Mouse (Mus musculus): ENCODE data around the gene Amigo3.
"Not testable (repeated sequence)": the region's sequence is repeated elsewhere in the genome, so short reads cannot be mapped to it uniquely, and the experiment has no call there.

Gene Amigo3

DNA sequence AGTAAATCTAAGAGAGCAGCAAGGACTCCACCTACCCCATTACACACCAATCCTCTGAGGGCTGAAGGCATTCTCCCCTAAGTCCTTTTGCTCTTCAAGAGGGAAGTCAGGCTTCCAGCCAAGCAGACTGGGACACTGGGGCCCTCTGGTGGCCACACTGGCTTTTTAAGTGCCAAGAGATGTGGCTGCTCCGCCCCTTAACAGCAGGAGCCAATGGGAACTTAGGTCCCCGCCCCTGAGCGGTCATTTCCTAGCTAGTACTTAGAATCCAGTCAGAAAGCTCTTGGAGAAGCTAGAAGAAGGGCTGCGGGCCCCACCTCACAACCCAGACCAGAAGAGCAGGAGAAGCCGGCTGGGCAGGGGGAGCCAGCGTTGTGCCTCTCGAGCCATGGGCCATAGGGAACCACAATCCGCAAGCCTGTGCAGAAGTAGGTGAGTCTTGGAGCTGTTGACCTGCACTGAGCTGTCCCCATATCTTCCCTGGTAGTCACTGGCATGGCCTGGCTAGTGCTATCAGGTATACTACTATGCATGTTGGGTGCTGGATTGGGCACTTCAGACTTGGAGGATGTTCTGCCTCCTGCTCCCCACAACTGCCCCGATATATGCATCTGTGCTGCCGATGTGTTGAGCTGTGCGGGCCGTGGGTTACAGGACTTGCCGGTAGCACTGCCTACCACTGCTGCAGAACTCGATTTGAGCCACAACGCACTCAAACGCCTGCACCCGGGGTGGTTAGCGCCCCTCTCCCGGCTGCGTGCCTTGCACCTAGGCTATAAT lies at the start of gene Amigo3:
Gene Amigo3 (plus strand): TSS at position 275 of the 780 bp plus-strand sequence.
- DNase-seq (ENCODE audit: low spot score in 2 of 2) = peak; percentile 97

DNA sequence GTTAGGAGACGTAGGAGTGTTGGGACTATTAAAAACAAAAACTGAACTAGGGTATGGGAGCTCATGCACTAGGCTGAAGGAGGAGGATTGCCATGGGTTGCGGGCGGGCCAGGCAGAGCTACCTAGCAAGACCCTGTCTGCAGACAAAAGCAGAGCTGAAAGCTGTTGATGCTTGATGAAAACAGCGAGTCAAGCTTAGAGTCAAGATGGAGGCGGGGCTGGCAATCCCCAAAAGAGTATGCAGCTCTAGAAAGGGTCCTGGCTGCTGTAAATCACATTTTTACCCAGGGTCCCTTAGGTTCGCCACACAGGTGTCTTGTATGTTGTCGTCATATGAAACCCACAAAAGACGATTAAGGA lies 49.4 kb upstream of the Amigo3 start:
- DNase-seq (ENCODE audit: low spot score in 2 of 2) = no peak

- DNase-seq (ENCODE audit: low spot score in 2 of 2) = no peak
Observed at GRCm38 (mm10) chr9:108008041-108008440, 44.9 kb upstream of the Amigo3 start.

GRCm38 (mm10) chr9:108010385-108010784 lies 42.6 kb upstream of the Amigo3 start:
- no peak for DNase-seq (ENCODE audit: low spot score in 2 of 2)

GRCm38 (mm10) chr9:108013577-108013976 lies 39.4 kb upstream of the Amigo3 start:
- not testable (repeated sequence) for DNase-seq (ENCODE audit: low spot score in 2 of 2)

DNA sequence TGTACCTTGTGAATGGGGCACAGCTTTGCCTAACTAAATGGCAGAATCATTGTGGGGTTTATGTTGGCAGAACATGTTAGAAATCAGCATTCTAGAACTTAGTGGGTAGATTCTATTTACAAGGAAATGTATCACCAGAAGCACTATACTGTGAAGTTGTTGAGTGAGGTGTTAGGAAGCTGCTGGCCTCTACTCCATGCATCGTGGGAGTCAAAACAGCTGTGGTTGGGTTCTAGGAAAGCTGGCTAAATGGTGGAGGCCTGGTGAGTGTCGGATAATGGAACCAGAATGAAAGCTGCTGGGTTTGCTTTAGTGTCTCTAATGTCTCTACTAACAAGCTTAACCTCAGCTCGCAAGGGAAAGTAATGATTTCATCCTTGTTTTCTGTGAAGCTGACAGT lies 35.8 kb upstream of the Amigo3 start:
- DNase-seq (ENCODE audit: low spot score in 2 of 2) = no peak

DNA sequence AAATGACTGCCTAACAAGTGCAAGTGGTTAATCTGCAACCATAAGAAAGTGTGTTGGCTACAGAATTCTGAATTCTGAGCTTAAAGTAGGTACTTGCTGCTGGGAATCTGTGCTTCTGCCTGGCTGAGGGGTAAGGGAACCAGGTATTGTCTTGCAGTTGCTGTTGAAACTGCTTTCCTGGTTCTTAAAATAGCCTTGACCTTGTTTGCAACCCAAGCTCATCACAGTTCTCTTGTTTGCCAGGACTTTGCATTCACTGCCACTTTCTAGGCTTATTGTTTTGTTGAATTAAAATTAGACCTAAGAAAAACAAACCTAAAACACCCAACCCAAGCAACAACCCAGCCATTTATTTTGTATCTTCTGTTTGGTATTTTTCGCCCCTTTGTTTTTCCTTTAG lies 32.2 kb upstream of the Amigo3 start:
- no peak for DNase-seq (ENCODE audit: low spot score in 2 of 2)

DNA sequence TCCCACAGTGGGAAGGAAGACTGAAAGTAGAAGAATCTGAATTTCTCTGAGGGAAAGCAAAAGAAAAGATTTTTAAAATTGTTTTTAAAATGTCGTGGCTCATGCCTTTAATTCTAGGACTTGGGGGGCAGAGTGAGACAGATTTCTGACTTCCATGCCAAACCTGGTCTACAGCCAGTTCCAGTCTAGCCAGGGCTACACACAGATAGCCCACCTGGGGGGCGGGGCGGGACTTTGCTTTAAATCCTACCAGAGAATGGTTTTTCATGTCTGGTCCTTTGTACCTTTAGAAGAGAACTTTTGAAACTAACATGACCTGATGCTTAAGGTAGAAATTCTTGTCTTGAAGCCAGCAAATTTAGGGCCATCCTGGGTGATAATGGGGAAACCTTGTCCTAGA lies 29.7 kb upstream of the Amigo3 start:
- DNase-seq (ENCODE audit: low spot score in 2 of 2) = no peak

- DNase-seq (ENCODE audit: low spot score in 2 of 2) = no peak
Observed at GRCm38 (mm10) chr9:108026584-108026983, 26.4 kb upstream of the Amigo3 start.

GRCm38 (mm10) chr9:108027867-108028266 lies 25.1 kb upstream of the Amigo3 start:
- DNase-seq (ENCODE audit: low spot score in 2 of 2) = no peak

DNA sequence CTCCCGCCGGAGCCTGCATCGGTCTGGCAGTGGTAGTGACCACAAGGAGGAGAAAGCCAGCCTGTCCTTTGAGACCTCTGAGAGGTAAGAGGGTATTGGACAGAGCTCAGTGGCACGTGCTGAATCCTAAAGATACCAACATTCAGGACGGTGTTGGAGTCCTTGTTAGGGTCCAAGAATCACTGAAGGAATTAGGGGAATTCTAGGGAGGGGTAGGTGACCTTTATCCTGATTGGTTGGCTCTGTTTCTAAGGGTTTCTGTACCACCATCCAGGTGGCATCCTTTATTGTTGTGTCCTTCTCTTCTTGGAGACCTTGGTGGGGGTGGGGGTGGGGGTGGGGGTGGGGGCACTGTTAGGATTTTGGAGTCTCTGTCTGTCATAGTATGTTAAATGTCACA lies 20.8 kb upstream of the Amigo3 start:
- DNase-seq (ENCODE audit: low spot score in 2 of 2) = no peak

DNA sequence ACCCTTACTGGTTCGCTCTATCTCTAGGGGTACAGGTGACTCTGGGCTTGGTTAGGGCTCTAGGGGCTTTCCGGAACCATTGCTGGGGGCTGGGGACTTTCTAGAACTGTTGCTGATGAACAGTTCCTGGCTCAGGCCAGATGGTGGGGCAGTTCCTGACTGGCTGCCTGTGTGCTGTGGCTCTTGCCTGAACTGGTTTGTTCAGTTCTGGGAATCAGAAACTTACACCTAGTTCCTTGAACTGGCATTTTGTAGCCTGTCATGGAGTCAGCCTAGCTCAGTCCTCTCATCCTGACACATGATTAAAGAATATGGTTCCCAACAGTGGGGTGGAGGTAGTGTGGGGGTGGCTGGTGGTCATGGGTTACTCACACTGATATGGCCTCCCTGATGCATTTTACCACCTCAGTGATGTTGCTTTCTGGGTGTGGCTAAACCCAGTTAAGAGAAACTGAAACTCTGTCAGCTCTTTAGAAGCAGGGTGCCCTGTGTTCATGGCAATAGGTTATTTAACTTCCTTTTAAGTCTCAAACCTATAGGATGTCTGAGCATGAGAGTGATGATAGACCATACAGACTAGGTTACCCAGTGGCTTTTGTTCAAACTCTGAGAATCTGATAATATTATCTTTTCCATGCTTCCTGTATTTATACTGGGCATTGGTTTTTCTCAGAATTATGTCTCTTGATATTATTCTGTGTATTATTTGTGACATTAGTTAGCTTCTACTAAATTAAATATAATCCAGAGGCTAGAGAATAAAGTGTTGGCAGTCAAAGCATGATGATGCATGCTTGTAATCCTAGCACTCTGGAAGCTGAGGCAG lies 17.4 kb upstream of the Amigo3 start:
- no peak for DNase-seq (ENCODE audit: low spot score in 2 of 2)

- peak in 1 of 2 experiments; percentile 42 for DNase-seq (ENCODE audit: low spot score in 2 of 2)
Observed at GRCm38 (mm10) chr9:108044751-108045492, 8.0 kb upstream of the Amigo3 start.

DNA sequence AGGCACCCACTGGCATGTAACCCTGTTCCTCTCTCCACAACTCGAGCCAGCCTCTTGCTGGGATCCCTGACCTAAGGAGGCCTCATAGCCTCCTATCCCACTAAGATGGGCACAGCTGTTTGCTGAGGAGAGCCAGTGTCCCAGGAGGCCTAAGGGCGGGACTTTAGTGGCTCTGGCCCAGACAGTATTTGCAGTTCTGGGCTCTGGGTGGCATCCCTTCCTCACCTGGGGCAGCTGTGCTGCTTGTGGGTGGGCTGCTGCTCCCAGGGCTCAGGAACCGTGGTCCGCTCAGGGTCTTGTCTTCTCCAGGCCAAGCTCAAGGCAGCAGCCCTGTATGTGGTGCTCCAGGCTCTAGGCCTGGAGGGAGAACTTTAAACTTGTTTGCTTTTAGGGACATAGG lies 6.4 kb upstream of the Amigo3 start:
- no peak for DNase-seq (ENCODE audit: low spot score in 2 of 2)

DNA sequence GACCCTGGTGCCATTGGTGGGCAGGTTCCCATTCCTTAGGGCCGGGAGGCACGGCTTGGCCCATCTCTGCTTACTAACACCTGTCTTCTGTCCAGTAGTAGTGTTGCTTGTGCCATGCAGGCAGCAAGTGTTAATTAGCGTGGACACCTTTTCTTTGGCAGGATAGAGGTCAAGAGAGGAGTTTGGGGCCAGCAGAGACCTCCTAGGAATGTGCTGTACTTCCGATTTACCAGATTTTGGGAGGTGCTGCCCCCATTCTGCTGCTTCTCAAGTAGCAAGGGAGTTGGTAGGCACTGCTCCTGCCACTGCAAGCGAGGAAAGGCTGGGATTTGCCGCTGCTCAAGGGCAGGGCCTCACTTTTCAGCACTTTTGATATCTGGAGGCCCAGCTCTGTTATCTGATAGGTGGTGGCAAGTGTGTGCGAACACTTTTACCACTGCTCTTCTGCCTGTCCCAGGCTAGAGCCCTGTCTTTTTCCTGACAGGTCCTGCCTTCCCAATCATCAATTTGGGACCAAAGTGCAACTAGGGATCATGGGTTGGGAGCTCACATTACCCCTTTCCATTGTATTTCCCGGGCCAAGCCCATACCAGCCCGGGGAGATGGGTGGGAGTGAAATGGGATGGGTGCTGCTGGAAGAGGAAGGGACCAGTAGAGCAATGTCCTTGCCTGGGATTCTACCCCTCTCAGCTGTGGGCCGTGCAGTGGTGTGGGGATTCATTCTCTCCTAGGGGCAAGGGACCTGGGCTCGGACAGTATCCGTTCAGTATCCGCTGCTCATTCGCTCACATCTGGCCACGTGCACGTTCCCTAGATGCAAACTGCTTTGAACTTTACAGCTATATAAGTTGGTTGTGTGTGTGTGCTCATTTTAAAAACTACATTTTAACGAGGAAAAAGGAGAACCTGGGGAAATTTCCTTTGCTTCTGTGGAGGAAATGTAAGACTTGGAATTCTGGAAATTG lies 5.1 kb upstream of the Amigo3 start:
- DNase-seq (ENCODE audit: low spot score in 2 of 2) = no peak

GRCm38 (mm10) chr9:108048566-108048955 lies 4.4 kb upstream of the Amigo3 start:
- no peak for DNase-seq (ENCODE audit: low spot score in 2 of 2)

DNA sequence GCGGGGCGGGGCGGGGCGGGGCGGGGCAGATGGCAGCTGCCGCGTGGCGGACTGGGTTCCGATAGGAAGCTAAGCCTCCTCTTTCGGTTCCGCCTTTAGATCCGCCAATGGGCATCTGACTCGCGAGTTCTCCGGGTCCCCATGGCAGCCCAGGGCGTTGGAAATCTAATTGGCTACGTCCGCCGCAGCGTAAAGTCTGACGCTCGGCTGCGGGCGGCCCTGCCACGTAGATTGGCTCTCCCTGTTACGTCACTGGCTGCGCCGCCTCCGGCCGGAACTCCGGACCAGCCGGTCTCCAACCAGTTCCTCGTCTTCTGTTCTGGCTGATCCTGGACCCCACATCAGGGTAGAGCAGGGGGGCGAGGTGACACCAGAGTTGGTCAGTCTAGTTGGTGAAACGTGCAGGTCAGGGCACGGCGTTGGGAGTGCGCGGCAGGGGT lies 3.9 kb upstream of the Amigo3 start, which contains the start of gene Gmppb:
Gene Gmppb (plus strand): TSS at position 227 of the 440 bp plus-strand sequence.
- DNase-seq (ENCODE audit: low spot score in 2 of 2) = peak; percentile 93 to 98

GRCm38 (mm10) chr9:108049561-108050251 lies 3.3 kb upstream of the Amigo3 start:
- DNase-seq (ENCODE audit: low spot score in 2 of 2) = no peak

GRCm38 (mm10) chr9:108051184-108051930 lies 1.6 kb upstream of the Amigo3 start:
- DNase-seq (ENCODE audit: low spot score in 2 of 2) = no peak

DNA sequence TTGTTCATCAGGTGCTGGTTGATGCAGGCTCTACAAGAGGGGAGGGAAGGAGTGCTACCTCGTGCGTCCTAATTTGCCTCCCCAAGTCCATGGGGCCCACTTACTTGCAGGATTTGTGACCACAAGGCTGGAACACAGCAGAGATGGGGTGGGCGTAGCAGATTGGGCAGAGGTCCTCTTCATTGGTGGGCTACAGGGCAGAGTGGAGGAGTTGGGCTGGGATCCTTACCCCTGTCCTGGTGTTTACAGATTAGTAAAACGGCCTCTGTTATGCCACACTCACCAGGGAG lies 1.1 kb upstream of the Amigo3 start:
- no peak for DNase-seq (ENCODE audit: low spot score in 2 of 2)
